ENCODE assay signal across 16 mouse cellular contexts in genomic region chr17:56861197-56861596, GRCm38 (mm10). TPM values are rescaled to one million over a fixed set of nuclear protein-coding genes. Genes with fewer than 3 reads are reported as not detected.
DNase-seq lines count a peak whose midpoint lies in the region; ATAC-seq and TF ChIP-seq lines count a peak whose summit lies in the region.
"Had no signal": no experiment of that assay in that cellular context is flagged by ENCODE, and none has a peak within 500 bp of the region (broad histone marks: within the 10 kb centered on the region; RNA-seq: fewer than 3 reads in every experiment).

No protein-coding gene starts in this region.

- H3K4me2 ChIP-seq in forebrain, embryonic 14.5 days (ENCODE audit: low read length): no peak overlapping the region
- H3K4me2 ChIP-seq in forebrain, embryonic 13.5 days: no peak overlapping the region
- H3K4me2 ChIP-seq in liver, embryonic 14.5 days (ENCODE audit: low read depth): no peak overlapping the region
- H3K4me2 ChIP-seq: kidney, embryonic 15.5 days; limb, embryonic 13.5 days; neural tube, embryonic 12.5 days had no signal

- H3K36me3 ChIP-seq in forebrain, embryonic 14.5 days (ENCODE audit: control insufficient read depth, insufficient read depth, low read length): no peaks in the 10 kb centered on the region
- H3K36me3 ChIP-seq in forebrain, embryonic 13.5 days (ENCODE audit: poor library complexity, severe bottlenecking): no peaks in the 10 kb centered on the region
- no peaks in the 10 kb centered on the region for H3K36me3 ChIP-seq in liver, embryonic 14.5 days (replicated peaks; ENCODE audit: control insufficient read depth, insufficient read depth, low read depth)
- H3K36me3 ChIP-seq: kidney, embryonic 15.5 days; limb, embryonic 13.5 days; neural tube, embryonic 12.5 days had no signal

- H3K4me3 ChIP-seq in forebrain, embryonic 14.5 days (ENCODE audit: low read depth, low read length): no peak overlapping the region
- H3K4me3 ChIP-seq in forebrain, embryonic 13.5 days: no peak overlapping the region
- no peak overlapping the region for H3K4me3 ChIP-seq in liver, embryonic 14.5 days (ENCODE audit: insufficient read depth in 1 of 2, low read depth in 2 of 2, low read length in 2 of 2)
- H3K4me3 ChIP-seq: kidney, embryonic 15.5 days; limb, embryonic 13.5 days; neural tube, embryonic 12.5 days had no signal

- no peaks in the 10 kb centered on the region for H3K27me3 ChIP-seq in forebrain, embryonic 14.5 days (replicated peaks; ENCODE audit: control insufficient read depth, insufficient read depth, low read length)
- no peaks in the 10 kb centered on the region for H3K27me3 ChIP-seq in forebrain, embryonic 13.5 days
- no peaks in the 10 kb centered on the region for H3K27me3 ChIP-seq in liver, embryonic 14.5 days (ENCODE audit: control insufficient read depth, insufficient read depth, low read length)
- H3K27me3 ChIP-seq: kidney, embryonic 15.5 days; limb, embryonic 13.5 days; neural tube, embryonic 12.5 days had no signal

- TF ChIP-seq CTCF in liver, embryonic 14.5 days (IDR thresholded peaks at IDR 0.05; ENCODE audit: low read depth): no peak

- no peak for DNase-seq in forebrain, embryonic 14.5 days (ENCODE audit: low spot score)
- peak; percentile 34 for DNase-seq in thymus, postnatal 14 days
- no peak for DNase-seq in thymus, adult 18-20 months
- DNase-seq in liver, embryonic 14.5 days (ENCODE audit: low read depth in 3 of 3, low spot score in 3 of 3): peak in 2 of 3 experiments; percentile 9 to 17
- DNase-seq in thymus, postnatal 36 days: peak; percentile 19 to 29
- no peak for DNase-seq in left cerebral cortex, adult 11 months (ENCODE audit: low spot score)
- DNase-seq: adrenal gland, adult 2 months; cerebellum, postnatal 14 days had no signal

- no peaks in the 10 kb centered on the region for H3K9me3 ChIP-seq in forebrain, embryonic 14.5 days (replicated peaks; ENCODE audit: control insufficient read depth, low read length)
- no peaks in the 10 kb centered on the region for H3K9me3 ChIP-seq in forebrain, embryonic 13.5 days (replicated peaks)
- H3K9me3 ChIP-seq in liver, embryonic 14.5 days (ENCODE audit: control insufficient read depth, low read length): no peaks in the 10 kb centered on the region
- H3K9me3 ChIP-seq: kidney, embryonic 15.5 days; limb, embryonic 13.5 days; neural tube, embryonic 12.5 days had no signal

- no peaks in the 10 kb centered on the region for H3K4me1 ChIP-seq in forebrain, embryonic 14.5 days (ENCODE audit: control insufficient read depth, insufficient read depth, low read length)
- no peaks in the 10 kb centered on the region; the same call in 1 of the 2 replicates for H3K4me1 ChIP-seq in forebrain, embryonic 13.5 days
- peaks cover 0 to 4% of the 10 kb centered on the region in 2 experiments; a peak in 1 of 4 replicates for H3K4me1 ChIP-seq in liver, embryonic 14.5 days (replicated peaks; ENCODE audit: control insufficient read depth in 2 of 2, insufficient read depth in 2 of 2, low read length in 1 of 2)
- H3K4me1 ChIP-seq: kidney, embryonic 15.5 days; neural tube, embryonic 12.5 days had no signal

- WGBS in forebrain, embryonic 14.5 days: 55% methylated on average over 3 of the region's 3 CpGs
- 65% methylated on average over 3 of the region's 3 CpGs for WGBS in forebrain, embryonic 13.5 days
- 7% methylated on average over 3 of the region's 3 CpGs for WGBS in liver, embryonic 14.5 days (ENCODE audit: insufficient replicate concordance)

- H3K9ac ChIP-seq in forebrain, embryonic 14.5 days (ENCODE audit: low read length): no peak overlapping the region
- no peak overlapping the region for H3K9ac ChIP-seq in forebrain, embryonic 13.5 days
- H3K9ac ChIP-seq in liver, embryonic 14.5 days (replicated peaks): no peak overlapping the region
- H3K9ac ChIP-seq: kidney, embryonic 15.5 days; limb, embryonic 13.5 days; neural tube, embryonic 12.5 days had no signal

- H3K27ac ChIP-seq in forebrain, embryonic 14.5 days (ENCODE audit: low read depth, low read length): no peak overlapping the region
- no peak overlapping the region for H3K27ac ChIP-seq in forebrain, embryonic 13.5 days
- no peak overlapping the region for H3K27ac ChIP-seq in liver, embryonic 14.5 days
- H3K27ac ChIP-seq: kidney, embryonic 15.5 days; limb, embryonic 13.5 days; neural tube, embryonic 12.5 days had no signal

- 0 out of 2 replicates have a peak, but pooled peaks have one; percentile 15 for ATAC-seq in forebrain, embryonic 14.5 days
- no peak for ATAC-seq in forebrain, embryonic 13.5 days
- ATAC-seq in liver, embryonic 14.5 days (ENCODE audit: insufficient read depth): peak; percentile 62
- no peak for ATAC-seq in erythroblast, adult 5-6 weeks (replicated peaks; ENCODE audit: low FRiP score, poor library complexity, severe bottlenecking)

- TF ChIP-seq EP300 in liver, embryonic 14.5 days (IDR thresholded peaks at IDR 0.05; ENCODE audit: low read depth): no peak

RNA-seq across cellular contexts. Expression of gene Acsbg2, which starts 13.1 kb away (rescaled TPM):
- polyA plus RNA-seq in forebrain, embryonic 14.5 days (2014; fragmentation: Nextera tagmentation; extraction: Ambion mirVana): not detected in 2 replicates
- polyA plus RNA-seq in forebrain, embryonic 13.5 days (2015; fragmentation: Nextera tagmentation; extraction: Ambion mirVana): not detected in 2 replicates
- polyA plus RNA-seq in liver, embryonic 14.5 days (2012; rRNA removed): not detected in 2 replicates
- not detected in 2 replicates for polyA plus RNA-seq in liver, embryonic 14.5 days (2014; fragmentation: Nextera tagmentation; extraction: Ambion mirVana)
- not detected in 2 replicates for total RNA-seq in erythroblast, adult 5-6 weeks (2015; ENCODE audit: low replicate concordance)
- not detected in 2 replicates for total RNA-seq in erythroblast, adult 5-6 weeks (2017; ENCODE audit: low replicate concordance)
- total RNA-seq: heart, adult 18-20 months had no signal
- polyA plus RNA-seq: C2C12; kidney, embryonic 15.5 days; limb, embryonic 13.5 days; neural tube, embryonic 12.5 days; spleen, adult 2 months had no signal

RNA-seq across cellular contexts. Expression of gene 1700061G19Rik, which starts 14.1 kb away (rescaled TPM):
- polyA plus RNA-seq in forebrain, embryonic 14.5 days (2014; fragmentation: Nextera tagmentation; extraction: Ambion mirVana): 0.08 and 0.19 TPM in 2 replicates
- polyA plus RNA-seq in forebrain, embryonic 13.5 days (2015; fragmentation: Nextera tagmentation; extraction: Ambion mirVana): 0.33 and 0.45 TPM in 2 replicates
- 0.02 TPM in 1 of 2 replicates, not detected in the other for polyA plus RNA-seq in liver, embryonic 14.5 days (2012; rRNA removed)
- 0.05 TPM in 1 of 2 replicates, not detected in the other for polyA plus RNA-seq in liver, embryonic 14.5 days (2014; fragmentation: Nextera tagmentation; extraction: Ambion mirVana)
- not detected in 2 replicates for total RNA-seq in erythroblast, adult 5-6 weeks (2015; ENCODE audit: low replicate concordance)
- total RNA-seq in erythroblast, adult 5-6 weeks (2017; ENCODE audit: low replicate concordance): not detected in 2 replicates
- total RNA-seq: heart, adult 18-20 months had no signal

RNA-seq across cellular contexts. Expression of gene Rfx2, which starts 30.4 kb away (rescaled TPM):
- polyA plus RNA-seq in forebrain, embryonic 14.5 days (2014; fragmentation: Nextera tagmentation; extraction: Ambion mirVana): 2.2 and 3.2 TPM in 2 replicates
- polyA plus RNA-seq in forebrain, embryonic 13.5 days (2015; fragmentation: Nextera tagmentation; extraction: Ambion mirVana): 5.8 and 6.9 TPM in 2 replicates
- 10.7 and 12.6 TPM in 2 replicates for polyA plus RNA-seq in liver, embryonic 14.5 days (2012; rRNA removed)
- polyA plus RNA-seq in liver, embryonic 14.5 days (2014; fragmentation: Nextera tagmentation; extraction: Ambion mirVana): 6.8 and 8.5 TPM in 2 replicates
- 21.5 and 25.7 TPM in 2 replicates for total RNA-seq in erythroblast, adult 5-6 weeks (2015; ENCODE audit: low replicate concordance)
- total RNA-seq in erythroblast, adult 5-6 weeks (2017; ENCODE audit: low replicate concordance): 26.1 and 39.6 TPM in 2 replicates

Comparison
In these comparisons a context has a peak if more than half of its experiments do, and no peak if none do; other contexts are left out.
1. ATAC-seq: peak in forebrain, embryonic 14.5 days (single experiment) and liver, embryonic 14.5 days (single experiment); none in forebrain, embryonic 13.5 days (single experiment) and erythroblast, adult 5-6 weeks (single experiment).
2. DNase-seq: peak in thymus, postnatal 14 days (single experiment), liver, embryonic 14.5 days (2 of 3) and thymus, postnatal 36 days (2 of 2); none in forebrain, embryonic 14.5 days (single experiment), thymus, adult 18-20 months (0 of 2) and left cerebral cortex, adult 11 months (single experiment).